Mouse (Mus musculus): ENCODE results near the gene Efna5. TPM values are rescaled to one million over a fixed set of nuclear protein-coding genes. Genes with fewer than 3 reads are reported as not detected.
A peak's percentile ranks its signal among the peaks of the same experiment; 100 is the strongest.

Gene Efna5
- polyA plus RNA-seq, 1 experiment from 2014 or later, result 30.3 TPM

DNA sequence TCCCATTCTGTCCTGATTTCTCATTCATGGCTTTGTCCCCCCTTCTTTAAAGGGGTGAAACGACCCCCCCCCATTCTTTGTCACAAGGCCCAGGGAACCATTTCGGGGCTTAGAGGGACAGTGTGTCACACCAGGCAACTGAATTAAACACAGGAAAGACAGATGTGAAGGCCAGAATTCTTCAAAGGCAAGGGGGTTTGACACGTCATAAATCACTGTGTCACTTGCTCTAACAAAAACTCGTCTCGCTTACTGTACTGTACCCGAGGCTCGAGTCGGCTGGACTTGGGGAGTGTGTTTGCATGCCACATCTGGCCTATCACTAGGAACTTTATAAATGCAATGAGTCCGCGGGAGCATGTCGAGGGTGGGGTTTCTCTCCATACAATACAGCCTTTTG, 145.2 kb downstream of the Efna5 start:
- Histone ChIP-seq H3K4me3 (replicated peaks) (no peak overlapping the region), H3K4me1 (replicated peaks) (no peaks in the 10 kb centered on the region; the same call in 1 of the 2 replicates), H3K4me2 (replicated peaks) (no peak overlapping the region), H3K36me3 (no peaks in the 10 kb centered on the region), H3K9me3 (no peaks in the 10 kb centered on the region), H3K27ac (no peak overlapping the region), H3K9ac (no peak overlapping the region), H3K27me3 (replicated peaks) (no peaks in the 10 kb centered on the region)
- 14% methylated on average over 11 of the region's 11 CpGs for WGBS
- ATAC-seq, result peak; percentile 49; the same call in 1 of the 2 replicates

- no peak for ATAC-seq
- Histone ChIP-seq H3K27ac (no peak overlapping the region), H3K4me3 (replicated peaks) (no peak overlapping the region), H3K9me3 (no peaks in the 10 kb centered on the region), H3K4me1 (replicated peaks) (peaks cover 3% of the 10 kb centered on the region; the same call in 1 of the 2 replicates), H3K9ac (no peak overlapping the region), H3K4me2 (replicated peaks) (no peak overlapping the region), H3K27me3 (replicated peaks) (no peaks in the 10 kb centered on the region), H3K36me3 (no peaks in the 10 kb centered on the region)
- 32% methylated on average over 10 of the region's 10 CpGs for WGBS
Measured at GRCm38 (mm10) chr17:62734901-62735300, 146.2 kb downstream of the Efna5 start.

- no peaks in the 10 kb centered on the region for H3K27me3 ChIP-seq (replicated peaks)
- H3K9ac ChIP-seq, result no peak overlapping the region
- H3K4me3 ChIP-seq (replicated peaks), result no peak overlapping the region
- no peak for ATAC-seq
- peaks cover 3% of the 10 kb centered on the region; the same call in 1 of the 2 replicates for H3K4me1 ChIP-seq (replicated peaks)
- no peaks in the 10 kb centered on the region for H3K9me3 ChIP-seq
- H3K27ac ChIP-seq, result no peak overlapping the region
- 75% methylated on average over 4 of the region's 4 CpGs for WGBS
- no peaks in the 10 kb centered on the region for H3K36me3 ChIP-seq
- H3K4me2 ChIP-seq (replicated peaks), result no peak overlapping the region
Measured at GRCm38 (mm10) chr17:62734067-62734466, 147.1 kb downstream of the Efna5 start.

GRCm38 (mm10) chr17:62729754-62730470, 151.2 kb downstream of the Efna5 start:
- Histone ChIP-seq H3K9ac (no peak overlapping the region), H3K4me3 (replicated peaks) (no peak overlapping the region), H3K4me2 (replicated peaks) (no peak overlapping the region), H3K27me3 (replicated peaks) (no peaks in the 10 kb centered on the region), H3K36me3 (no peaks in the 10 kb centered on the region), H3K4me1 (replicated peaks) (0 out of 2 replicates have a peak, but pooled peaks cover 3% of the 10 kb centered on the region), H3K9me3 (no peaks in the 10 kb centered on the region), H3K27ac (no peak overlapping the region)
- ATAC-seq, result no peak
- 58% methylated on average over 10 of the region's 10 CpGs for WGBS

DNA sequence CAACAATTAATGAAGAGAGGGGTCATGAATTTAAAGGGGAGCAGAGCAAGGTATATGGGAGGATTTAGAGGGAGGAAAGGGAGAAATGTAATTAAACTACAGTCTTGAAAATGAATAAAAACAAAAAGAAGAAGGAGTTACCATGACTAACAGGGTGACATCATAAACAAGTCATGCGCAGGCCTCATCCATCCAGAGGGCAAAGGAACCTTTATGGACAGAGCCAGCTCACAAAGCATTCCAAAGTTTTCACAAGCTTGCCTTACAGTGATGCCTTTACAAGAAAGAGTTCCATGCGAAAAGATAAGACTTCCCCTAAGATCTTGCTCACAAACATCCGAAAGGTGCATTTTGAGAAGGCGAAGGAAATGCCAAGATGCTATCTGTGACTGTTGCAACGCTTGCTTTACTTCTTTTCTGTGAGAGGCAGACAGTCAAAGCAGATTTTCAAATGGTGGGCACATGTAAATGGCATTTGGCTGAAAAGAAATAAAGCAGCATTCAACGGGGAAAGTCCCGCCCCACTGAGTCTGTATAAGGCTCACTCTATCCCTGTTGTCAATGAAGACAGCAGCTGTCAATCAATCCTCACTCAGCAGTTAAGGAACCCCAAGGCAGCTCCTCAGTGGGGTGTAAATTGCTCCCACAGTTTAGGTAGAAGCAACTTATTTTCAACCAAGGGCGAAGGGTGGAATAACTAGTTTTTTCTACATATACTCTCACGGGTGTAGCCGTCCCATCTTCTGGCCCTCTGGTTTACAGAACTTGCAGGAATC, 152.8 kb downstream of the Efna5 start:
- Histone ChIP-seq H3K36me3 (no peaks in the 10 kb centered on the region), H3K4me1 (replicated peaks) (0 out of 2 replicates have a peak, but pooled peaks cover 3% of the 10 kb centered on the region), H3K4me3 (replicated peaks) (no peak overlapping the region), H3K4me2 (replicated peaks) (no peak overlapping the region), H3K9me3 (no peaks in the 10 kb centered on the region), H3K27ac (no peak overlapping the region), H3K9ac (no peak overlapping the region), H3K27me3 (replicated peaks) (no peaks in the 10 kb centered on the region)
- WGBS, result 72% methylated on average over 10 of the region's 10 CpGs
- ATAC-seq, result no peak

GRCm38 (mm10) chr17:62726102-62726501, 155.0 kb downstream of the Efna5 start:
- Histone ChIP-seq H3K4me3 (replicated peaks) (no peak overlapping the region), H3K36me3 (no peaks in the 10 kb centered on the region), H3K27me3 (replicated peaks) (no peaks in the 10 kb centered on the region), H3K4me2 (replicated peaks) (no peak overlapping the region), H3K9me3 (no peaks in the 10 kb centered on the region), H3K27ac (no peak overlapping the region), H3K4me1 (replicated peaks) (0 out of 2 replicates have a peak, but pooled peaks cover 10% of the 10 kb centered on the region), H3K9ac (no peak overlapping the region)
- no peak for ATAC-seq
- 69% methylated on average over 5 of the region's 5 CpGs for WGBS

DNA sequence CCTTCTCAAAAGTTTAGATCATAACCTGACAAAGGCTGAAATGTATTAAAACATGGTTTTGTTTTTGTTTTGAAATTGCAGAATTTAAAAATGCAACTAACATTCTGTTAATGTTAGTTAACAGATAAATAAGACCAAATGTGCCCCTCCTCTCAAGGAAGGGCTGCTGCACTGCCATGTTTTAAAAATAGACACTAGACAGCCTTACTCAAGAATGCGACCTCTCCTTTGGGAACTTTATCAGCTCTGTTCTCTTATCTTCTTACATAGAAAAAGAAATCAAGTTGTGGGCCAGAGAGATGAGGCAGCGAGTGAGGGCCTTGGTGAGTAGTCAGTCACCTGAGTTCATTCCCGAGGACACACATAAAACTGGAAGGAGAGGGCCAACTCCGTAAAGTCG, 158.2 kb downstream of the Efna5 start:
- no peaks in the 10 kb centered on the region for H3K9me3 ChIP-seq
- 68% methylated on average over 5 of the region's 5 CpGs for WGBS
- ATAC-seq, result no peak
- H3K4me3 ChIP-seq (replicated peaks), result no peak overlapping the region
- H3K27me3 ChIP-seq (replicated peaks), result no peaks in the 10 kb centered on the region
- no peaks in the 10 kb centered on the region for H3K36me3 ChIP-seq
- peaks cover 12% of the 10 kb centered on the region; the same call in 1 of the 2 replicates for H3K4me1 ChIP-seq (replicated peaks)
- no peak overlapping the region for H3K27ac ChIP-seq
- H3K9ac ChIP-seq, result no peak overlapping the region
- H3K4me2 ChIP-seq (replicated peaks), result no peak overlapping the region

DNA sequence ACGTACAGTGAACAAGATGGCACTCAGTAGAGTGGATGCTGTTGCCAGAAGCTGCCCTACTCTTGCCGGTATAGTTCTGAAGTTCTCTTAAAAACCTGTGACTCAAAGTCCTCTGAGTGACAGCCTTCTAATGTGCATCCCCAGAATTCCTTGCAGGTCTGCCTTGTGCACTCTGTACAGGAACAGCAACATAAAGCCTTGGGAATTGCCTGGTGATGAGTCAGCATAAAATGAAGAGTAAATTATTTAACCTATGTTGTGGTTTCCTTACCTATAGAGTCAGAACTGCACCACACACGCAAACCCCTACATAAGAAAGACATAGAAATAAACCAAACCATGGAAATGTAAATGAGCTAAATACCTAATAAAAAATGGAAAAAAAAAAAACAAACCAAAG, 159.5 kb downstream of the Efna5 start:
- H3K4me2 ChIP-seq (replicated peaks), result no peak overlapping the region
- 85% methylated on average over 3 of the region's 3 CpGs for WGBS

DNA sequence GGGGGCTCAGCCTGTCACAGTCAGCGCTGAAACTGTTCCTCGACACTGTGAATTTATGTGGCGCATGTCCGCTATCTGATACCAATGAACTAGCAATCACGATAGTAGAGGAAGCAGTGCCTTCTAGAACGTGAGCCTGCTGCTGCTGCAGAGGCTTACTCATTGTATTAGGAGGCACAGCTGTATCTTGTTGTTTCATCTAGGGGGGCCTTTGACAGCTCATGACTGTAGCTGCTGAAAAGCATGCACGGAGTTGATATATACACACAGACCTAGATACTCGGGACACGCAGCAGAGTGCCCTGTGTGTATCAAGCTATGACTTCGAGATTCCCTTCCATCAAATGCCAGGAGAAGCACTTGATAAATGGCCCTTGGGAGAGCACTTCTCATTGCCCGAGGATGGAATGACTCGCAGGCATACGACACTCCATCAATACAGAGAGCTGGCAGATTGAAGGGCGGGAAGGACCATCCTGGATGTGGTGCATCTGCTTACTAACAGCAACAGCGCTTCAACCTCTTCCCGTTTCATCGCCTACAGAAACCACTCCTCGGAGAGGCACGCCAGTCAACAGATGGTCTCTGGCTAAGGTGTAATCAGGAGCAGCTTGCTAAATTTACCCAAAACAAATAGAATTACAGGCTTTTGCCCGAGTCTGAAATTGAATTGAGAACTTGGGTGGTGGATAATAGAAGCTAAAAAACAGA, 160.2 kb downstream of the Efna5 start:
- 46% methylated on average over 20 of the region's 20 CpGs for WGBS
- Histone ChIP-seq H3K4me3 (replicated peaks) (no peak overlapping the region), H3K9ac (no peak overlapping the region), H3K27me3 (replicated peaks) (no peaks in the 10 kb centered on the region), H3K36me3 (no peaks in the 10 kb centered on the region), H3K4me2 (replicated peaks) (0 out of 2 replicates have a peak overlapping the region, but pooled peaks have one; percentile 15), H3K9me3 (no peaks in the 10 kb centered on the region), H3K4me1 (replicated peaks) (peaks cover 12% of the 10 kb centered on the region; the same call in 1 of the 2 replicates), H3K27ac (no peak overlapping the region)
- ATAC-seq, result 0 out of 2 replicates have a peak, but pooled peaks have one; percentile 31

More for the DNA sequence above, 159.5 kb downstream of the Efna5 start:
- no peaks in the 10 kb centered on the region for H3K9me3 ChIP-seq
- H3K4me3 ChIP-seq (replicated peaks), result no peak overlapping the region
- no peaks in the 10 kb centered on the region for H3K27me3 ChIP-seq (replicated peaks)
- H3K4me1 ChIP-seq (replicated peaks), result peaks cover 12% of the 10 kb centered on the region; the same call in 1 of the 2 replicates
- H3K9ac ChIP-seq, result no peak overlapping the region
- no peak overlapping the region for H3K27ac ChIP-seq
- H3K36me3 ChIP-seq, result no peaks in the 10 kb centered on the region
- ATAC-seq, result no peak

DNA sequence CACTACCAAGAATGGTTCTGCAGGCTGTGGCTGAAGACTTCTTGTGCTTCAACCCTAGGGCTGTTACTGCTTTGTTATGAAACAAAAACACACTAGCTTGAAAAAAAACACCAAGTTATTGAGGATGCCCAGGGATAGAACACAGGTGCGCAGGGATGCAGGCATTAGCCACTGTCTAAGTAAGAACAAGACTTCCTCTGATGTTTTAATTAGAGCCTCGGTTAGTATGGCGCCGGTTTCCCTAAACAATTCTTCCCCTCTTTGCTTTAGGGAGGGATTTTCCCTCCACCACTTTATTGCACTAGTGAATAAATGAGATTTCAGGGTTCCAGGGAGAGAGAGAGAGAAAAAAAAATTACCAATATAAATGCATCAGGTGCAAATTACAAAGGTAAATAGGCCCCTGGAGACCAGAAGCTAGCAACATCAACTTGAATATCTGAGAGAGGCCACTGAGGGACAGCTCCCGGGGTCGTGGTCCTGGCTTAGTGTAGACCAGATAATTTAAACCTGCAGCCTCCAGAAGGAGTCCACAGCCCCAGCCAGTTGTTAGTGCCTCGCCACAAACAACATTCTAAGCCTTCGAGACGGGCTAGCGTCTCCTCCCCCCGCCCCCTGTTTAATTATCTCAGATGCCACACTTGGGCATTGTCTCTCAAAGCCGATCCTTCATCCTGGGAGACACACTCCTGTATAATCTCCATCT, 163.5 kb downstream of the Efna5 start:
- H3K36me3 ChIP-seq, result no peaks in the 10 kb centered on the region
- 55% methylated on average over 12 of the region's 12 CpGs for WGBS

DNA sequence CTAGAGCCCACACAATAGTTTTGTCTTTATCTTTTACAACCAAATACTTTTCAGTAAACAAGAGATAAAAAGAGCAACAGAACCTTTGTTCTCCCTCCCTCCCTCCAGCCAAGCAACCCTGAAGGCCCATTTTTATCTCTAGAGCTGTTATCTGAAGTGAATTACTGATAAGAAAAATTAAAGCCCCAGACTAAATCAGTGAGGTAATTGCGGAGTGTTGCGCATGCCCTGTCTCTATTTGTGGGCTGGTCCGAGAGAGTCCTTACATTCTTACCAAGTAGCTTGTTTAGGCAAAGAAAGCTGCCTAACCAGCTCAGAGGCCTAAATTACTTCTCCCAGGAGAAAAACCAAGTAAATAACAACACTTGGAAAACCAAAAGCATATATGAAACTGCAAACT, 167.7 kb downstream of the Efna5 start:
- Histone ChIP-seq H3K27ac (no peak overlapping the region), H3K4me2 (replicated peaks) (no peak overlapping the region), H3K4me1 (replicated peaks) (no peaks in the 10 kb centered on the region), H3K9me3 (no peaks in the 10 kb centered on the region), H3K27me3 (replicated peaks) (no peaks in the 10 kb centered on the region), H3K36me3 (no peaks in the 10 kb centered on the region), H3K4me3 (replicated peaks) (no peak overlapping the region), H3K9ac (no peak overlapping the region)
- peak; percentile 75 for ATAC-seq
- 55% methylated on average over 3 of the region's 3 CpGs for WGBS

More for the DNA sequence above, 163.5 kb downstream of the Efna5 start:
- Histone ChIP-seq H3K9me3 (no peaks in the 10 kb centered on the region), H3K4me2 (replicated peaks) (no peak overlapping the region), H3K4me1 (replicated peaks) (peaks cover 10% of the 10 kb centered on the region; the same call in 1 of the 2 replicates), H3K9ac (no peak overlapping the region), H3K27ac (no peak overlapping the region), H3K4me3 (replicated peaks) (no peak overlapping the region), H3K27me3 (replicated peaks) (no peaks in the 10 kb centered on the region)
- no peak for ATAC-seq
